Mouse (Mus musculus): ENCODE data around the gene Mzf1. TPM values are rescaled to one million over a fixed set of nuclear protein-coding genes. Genes with fewer than 3 reads are reported as not detected.

The Mzf1 gene
- polyA plus RNA-seq, 2 experiments from 2014 or later: 0.45 to 0.46 TPM

GRCm38 (mm10) chr7:13001584-13001983 lies 53.0 kb downstream of the Mzf1 start:
- ATAC-seq: no peak

- ATAC-seq: no peak
Measured at GRCm38 (mm10) chr7:12998851-12999250, 55.7 kb downstream of the Mzf1 start, which contains the start of gene Trim28. Trim28 (plus strand) TSS chr7:12999114.

GRCm38 (mm10) chr7:12998053-12998452 lies 56.5 kb downstream of the Mzf1 start, which contains the start of gene Slc27a5:
Slc27a5 (minus strand) TSS chr7:12998192.
- no peak for ATAC-seq

- ATAC-seq: no peak
Measured at GRCm38 (mm10) chr7:12997230-12997629, 57.3 kb downstream of the Mzf1 start.

GRCm38 (mm10) chr7:12995862-12996261 lies 58.7 kb downstream of the Mzf1 start:
- ATAC-seq: no peak

GRCm38 (mm10) chr7:12993148-12993547 lies 61.4 kb downstream of the Mzf1 start:
- no peak for ATAC-seq

Other genes starting within 250 kb of the Mzf1 start
- 10 to 100 TPM; 16.8 to 20.2 TPM for gene Zfp329, start 235.9 kb downstream of the Mzf1 start, polyA plus RNA-seq (2017; shearing (Covaris generic))
- 10 to 100 TPM; 56.1 to 72.2 TPM for gene Zfp110, start 220.0 kb downstream of the Mzf1 start, polyA plus RNA-seq (2017; shearing (Covaris generic))
- gene Zfp128, start 173.6 kb downstream of the Mzf1 start, polyA plus RNA-seq (2017; shearing (Covaris generic)): 1 to 10 TPM in 1 of 2 experiments, under 1 TPM in 1; 0.84 to 2.4 TPM
- 10 to 100 TPM in 1 of 2 experiments, 1 to 10 TPM in 1; 6.6 to 10.9 TPM for gene Zscan22, start 156.9 kb downstream of the Mzf1 start, polyA plus RNA-seq (2017; shearing (Covaris generic))
- gene Rps5, start 132.5 kb downstream of the Mzf1 start, polyA plus RNA-seq (2017; shearing (Covaris generic)): 1,000 to 10,000 TPM; 2,813 to 3,009 TPM
- not detected for gene Rnf225, start 127.3 kb downstream of the Mzf1 start, polyA plus RNA-seq (2017; shearing (Covaris generic))
- 1 to 10 TPM; 2.4 to 3.4 TPM for gene Zfp324, start 88.9 kb downstream of the Mzf1 start, polyA plus RNA-seq (2017; shearing (Covaris generic))
- 1 to 10 TPM; 2.6 to 3.3 TPM for gene Zfp446, start 76.9 kb downstream of the Mzf1 start, polyA plus RNA-seq (2017; shearing (Covaris generic))
- under 1 TPM in 1 of 2 experiments, not detected in 1; 0.29 TPM for gene Slc27a5, start 56.6 kb downstream of the Mzf1 start, polyA plus RNA-seq (2017; shearing (Covaris generic))
- gene Trim28, start 55.6 kb downstream of the Mzf1 start, polyA plus RNA-seq (2017; shearing (Covaris generic)): 10 to 100 TPM; 45.5 to 59.4 TPM
- gene Zbtb45, start 44.7 kb downstream of the Mzf1 start, polyA plus RNA-seq (2017; shearing (Covaris generic)): 1 to 10 TPM; 4.6 to 7.0 TPM
- 100 to 1,000 TPM; 300 to 349 TPM for gene Chmp2a, start 20.0 kb downstream of the Mzf1 start, polyA plus RNA-seq (2017; shearing (Covaris generic))
- 10 to 100 TPM; 15.3 to 16.9 TPM for gene Ube2m, start 16.5 kb downstream of the Mzf1 start, polyA plus RNA-seq (2017; shearing (Covaris generic))
- under 1 TPM in 1 of 2 experiments, not detected in 1; 0.08 TPM for gene Vmn1r85, start 40.4 kb upstream of the Mzf1 start, polyA plus RNA-seq (2017; shearing (Covaris generic))
- not detected for gene Vmn1r86, start 65.2 kb upstream of the Mzf1 start, polyA plus RNA-seq (2017; shearing (Covaris generic))
- gene Vmn1r87, start 85.4 kb upstream of the Mzf1 start, polyA plus RNA-seq (2017; shearing (Covaris generic)): under 1 TPM in 1 of 2 experiments, not detected in 1; 0.25 TPM
- gene Vmn1r88, start 104.8 kb upstream of the Mzf1 start, polyA plus RNA-seq (2017; shearing (Covaris generic)): under 1 TPM in 1 of 2 experiments, not detected in 1; 0.15 TPM
- gene Vmn1r89, start 158.3 kb upstream of the Mzf1 start, polyA plus RNA-seq (2017; shearing (Covaris generic)): not detected
- 10 to 100 TPM; 39.0 to 50.7 TPM for gene Lig1, start 222.5 kb upstream of the Mzf1 start, polyA plus RNA-seq (2017; shearing (Covaris generic))
- gene Zswim9, start 224.0 kb upstream of the Mzf1 start, polyA plus RNA-seq (2017; shearing (Covaris generic)): 1 to 10 TPM; 1.9 to 2.2 TPM

All from activated CD4-positive, CD25-positive, alpha-beta regulatory T cell, adult 4 months (primary cell).